Mouse (Mus musculus) liver, adult 2 months (tissue): ENCODE measurements around the gene Ankrd28.

ENCODE experiments used
- CTCF ChIP-seq: fragments of 200-500 bp; IDR thresholded peaks from 2 replicates; pipeline ENCODE4 v1.5.1; 2011; ENCODE audit warnings: low read depth, low read length, control low read depth
- POLR2A ChIP-seq: fragments of 200-500 bp; IDR thresholded peaks from 2 replicates; pipeline ENCODE4 v1.6.1; 2011; ENCODE audit warnings: low read length, control low read depth; ENCODE audit not compliant: insufficient read depth; ENCODE audit errors: extremely low read depth

DNA sequence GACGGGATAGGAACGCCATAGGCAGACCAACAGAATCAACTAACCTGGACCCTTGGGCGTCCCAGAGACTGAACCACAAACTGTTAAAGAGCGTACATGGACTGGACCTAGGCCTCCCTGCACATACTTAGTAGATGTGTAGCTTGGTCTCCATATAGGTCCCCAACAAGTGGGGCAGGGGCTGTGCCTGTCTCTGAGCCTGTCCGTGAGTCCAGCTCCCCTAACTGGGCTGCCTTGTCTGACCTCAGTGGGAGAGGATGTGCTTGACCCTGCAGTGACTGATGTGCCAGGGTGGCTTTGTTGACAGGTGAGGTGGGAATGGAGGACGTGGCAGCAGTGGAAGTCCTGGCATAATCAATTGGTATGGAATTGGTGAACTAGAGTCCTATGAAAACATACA is 137.9 kb downstream of the Ankrd28 start:
- TF ChIP-seq POLR2A: no peak
- TF ChIP-seq CTCF: no peak
